Mouse (Mus musculus) thymus, adult 2 months (tissue): ENCODE results near the gene Ift81.

Experiments used
- CTCF ChIP-seq: fragments of 200-500 bp; IDR thresholded peaks from 2 replicates; pipeline ENCODE4 v1.5.1; 2012; ENCODE audit warnings: mild to moderate bottlenecking, control low read depth, low read length, moderate library complexity, borderline replicate concordance; ENCODE audit not compliant: control insufficient read depth, poor library complexity, insufficient read depth; ENCODE audit errors: extremely low read depth
- POLR2A ChIP-seq: fragments of 200-500 bp; IDR thresholded peaks from 2 replicates; pipeline ENCODE4 v1.6.1; 2012; ENCODE audit warnings: mild to moderate bottlenecking, low read length, control low read depth, moderate library complexity; ENCODE audit not compliant: control insufficient read depth, poor library complexity, insufficient read depth; ENCODE audit errors: extremely low read depth

GRCm38 (mm10) chr5:122516901-122517300 is 97.4 kb downstream of the Ift81 start:
- no peak for TF ChIP-seq CTCF
- TF ChIP-seq POLR2A, result no peak
